Mouse (Mus musculus) lung, embryonic 16.5 days (tissue): ENCODE data around the gene Dglucy. TPM values are rescaled to one million over a fixed set of nuclear protein-coding genes. Genes with fewer than 3 reads are reported as not detected.
A peak's percentile ranks its signal among the peaks of the same experiment; 100 is the strongest.

Source experiments
- ATAC-seq: fragments of 200-750 bp; cut with Nextera tagmentation; 2 replicates; pipeline ENCODE4 v1.8.0; 2017; ENCODE audit warnings: low read depth, mild to moderate bottlenecking, moderate library complexity
- H3K27ac ChIP-seq: fragments of 300-500 bp; sonication (generic); 2 replicates; pipeline ENCODE4 v1.5.1; 2014; ENCODE audit warnings: mild to moderate bottlenecking, control low read depth, low read length
- H3K27me3 ChIP-seq: fragments of 300-500 bp; sonication (generic); 2 replicates; pipeline ENCODE4 v1.6.1; 2014; ENCODE audit warnings: low read depth, low read length, mixed read lengths; ENCODE audit not compliant: control insufficient read depth, insufficient read depth
- H3K36me3 ChIP-seq: fragments of 300-500 bp; sonication (generic); 2 replicates; pipeline ENCODE4 v1.6.1; 2014; ENCODE audit warnings: low read length; ENCODE audit not compliant: control insufficient read depth, insufficient read depth
- H3K4me1 ChIP-seq: fragments of 300-500 bp; sonication (generic); replicated peaks from 2 replicates; pipeline ENCODE4 v1.6.1; 2014; ENCODE audit warnings: low read length, mixed read lengths; ENCODE audit not compliant: control insufficient read depth, insufficient read depth
- H3K4me2 ChIP-seq: fragments of 300-500 bp; sonication (generic); 2 replicates; pipeline ENCODE4 v1.6.1; 2014; ENCODE audit warnings: low read depth, low read length, control low read depth
- H3K4me3 ChIP-seq: fragments of 300-500 bp; sonication (generic); 2 replicates; pipeline ENCODE4 v1.5.1; 2014; ENCODE audit warnings: mild to moderate bottlenecking, low read length, control low read depth
- H3K9ac ChIP-seq: fragments of 300-500 bp; sonication (generic); 2 replicates; pipeline ENCODE4 v1.6.1; 2014; ENCODE audit warnings: low read length, control low read depth
- H3K9me3 ChIP-seq: fragments of 300-500 bp; sonication (generic); 2 replicates; pipeline ENCODE4 v1.6.1; 2016; ENCODE audit warnings: low read length; ENCODE audit not compliant: control insufficient read depth
- WGBS: fragments of 180-500 bp; shearing (Covaris S2); extraction: QIAGEN DNeasy Blood & Tissue Kit; methylation state at CpG from one replicate; pipeline ENCODE4 v1.1.7; 2014; 5-methylcytosine and 5-hydroxymethylcytosine counted together
- polyA plus RNA-seq: library from polyadenylated mRNA; unstranded; fragments of >200 nt; fragmentation: Nextera tagmentation; extraction: Ambion mirVana; gene quantifications from 2 replicates; pipeline ENCODE4 v1.2.1, GENCODE M21; 2015

The Dglucy gene
- polyA plus RNA-seq, 1 experiment from 2014 or later: 5.7 TPM

- H3K27me3 ChIP-seq: no peaks in the 10 kb centered on the region
- H3K4me2 ChIP-seq: no peak overlapping the region
- no peaks in the 10 kb centered on the region for H3K36me3 ChIP-seq
- ATAC-seq: no peak
- no peak overlapping the region for H3K27ac ChIP-seq
- no peaks in the 10 kb centered on the region for H3K4me1 ChIP-seq
- no peak overlapping the region for H3K9ac ChIP-seq
- H3K9me3 ChIP-seq: no peaks in the 10 kb centered on the region
- 90% methylated on average over 16 of the region's 16 CpGs for WGBS
- H3K4me3 ChIP-seq: no peak overlapping the region
Observed at GRCm38 (mm10) chr12:100878556-100878955, 99.7 kb downstream of the Dglucy start.

- H3K27me3 ChIP-seq: no peaks in the 10 kb centered on the region; the same call in 1 of the 2 replicates
- no peak overlapping the region for H3K9ac ChIP-seq
- H3K27ac ChIP-seq: no peak overlapping the region
- no peak overlapping the region for H3K4me2 ChIP-seq
- no peak for ATAC-seq
- WGBS: 57% methylated on average over 7 of the region's 7 CpGs
- H3K4me3 ChIP-seq: no peak overlapping the region
- H3K4me1 ChIP-seq: no peaks in the 10 kb centered on the region
- H3K9me3 ChIP-seq: no peaks in the 10 kb centered on the region
- no peaks in the 10 kb centered on the region for H3K36me3 ChIP-seq
Observed at GRCm38 (mm10) chr12:100883168-100883567, 104.3 kb downstream of the Dglucy start.

GRCm38 (mm10) chr12:100885585-100885984, 106.7 kb downstream of the Dglucy start:
- 89% methylated on average over 3 of the region's 3 CpGs for WGBS
- H3K27me3 ChIP-seq: no peaks in the 10 kb centered on the region; the same call in 1 of the 2 replicates
- H3K36me3 ChIP-seq: no peaks in the 10 kb centered on the region
- no peak overlapping the region for H3K4me2 ChIP-seq
- ATAC-seq: no peak
- no peak overlapping the region for H3K9ac ChIP-seq
- no peaks in the 10 kb centered on the region for H3K9me3 ChIP-seq
- no peak overlapping the region for H3K27ac ChIP-seq
- H3K4me3 ChIP-seq: no peak overlapping the region
- no peaks in the 10 kb centered on the region for H3K4me1 ChIP-seq

GRCm38 (mm10) chr12:100886877-100887276, 108.0 kb downstream of the Dglucy start:
- H3K9ac ChIP-seq: no peak overlapping the region
- no peaks in the 10 kb centered on the region; the same call in 1 of the 2 replicates for H3K27me3 ChIP-seq
- no peaks in the 10 kb centered on the region for H3K9me3 ChIP-seq
- no peak overlapping the region for H3K27ac ChIP-seq
- H3K4me2 ChIP-seq: no peak overlapping the region
- no peak overlapping the region for H3K4me3 ChIP-seq
- no peaks in the 10 kb centered on the region for H3K4me1 ChIP-seq
- no peak for ATAC-seq
- 75% methylated on average over 4 of the region's 4 CpGs for WGBS
- no peaks in the 10 kb centered on the region for H3K36me3 ChIP-seq

- no peak overlapping the region for H3K4me2 ChIP-seq
- ATAC-seq: peak; percentile 94
- no peaks in the 10 kb centered on the region for H3K4me1 ChIP-seq
- 17% methylated on average over 12 of the region's 12 CpGs for WGBS
- H3K4me3 ChIP-seq: no peak overlapping the region
- H3K27ac ChIP-seq: no peak overlapping the region
- no peak overlapping the region for H3K9ac ChIP-seq
- H3K27me3 ChIP-seq: no peaks in the 10 kb centered on the region; the same call in 1 of the 2 replicates
- no peaks in the 10 kb centered on the region for H3K9me3 ChIP-seq
- H3K36me3 ChIP-seq: no peaks in the 10 kb centered on the region
Observed at GRCm38 (mm10) chr12:100887801-100888258, 109.0 kb downstream of the Dglucy start.

GRCm38 (mm10) chr12:100890548-100890947, 111.7 kb downstream of the Dglucy start:
- Histone ChIP-seq H3K27ac (no peak overlapping the region), H3K4me1 (no peaks in the 10 kb centered on the region), H3K9me3 (no peaks in the 10 kb centered on the region), H3K27me3 (no peaks in the 10 kb centered on the region; the same call in 1 of the 2 replicates), H3K36me3 (no peaks in the 10 kb centered on the region), H3K9ac (no peak overlapping the region), H3K4me3 (no peak overlapping the region), H3K4me2 (no peak overlapping the region)
- ATAC-seq: no peak
- WGBS: 78% methylated on average over 3 of the region's 3 CpGs

GRCm38 (mm10) chr12:100895504-100895903, 116.6 kb downstream of the Dglucy start:
- peaks cover 8% of the 10 kb centered on the region for H3K4me1 ChIP-seq
- H3K27ac ChIP-seq: no peak overlapping the region
- no peak for ATAC-seq
- H3K4me3 ChIP-seq: no peak overlapping the region
- 3% methylated on average over 2 of the region's 2 CpGs for WGBS
- no peaks in the 10 kb centered on the region for H3K9me3 ChIP-seq
- H3K27me3 ChIP-seq: peaks cover 30% of the 10 kb centered on the region
- H3K4me2 ChIP-seq: no peak overlapping the region
- no peak overlapping the region for H3K9ac ChIP-seq
- H3K36me3 ChIP-seq: no peaks in the 10 kb centered on the region

GRCm38 (mm10) chr12:100896661-100897060, 117.8 kb downstream of the Dglucy start:
- Histone ChIP-seq H3K27ac (no peak overlapping the region), H3K9me3 (no peaks in the 10 kb centered on the region), H3K4me1 (peaks cover 8% of the 10 kb centered on the region), H3K9ac (no peak overlapping the region), H3K27me3 (peaks cover 30% of the 10 kb centered on the region), H3K36me3 (no peaks in the 10 kb centered on the region), H3K4me3 (no peak overlapping the region), H3K4me2 (no peak overlapping the region)
- WGBS: 12% methylated on average over 3 of the region's 3 CpGs
- no peak for ATAC-seq

GRCm38 (mm10) chr12:100897736-100898650, 119.1 kb downstream of the Dglucy start:
- WGBS: 35% methylated on average over 12 of the region's 12 CpGs
- no peak overlapping the region for H3K4me3 ChIP-seq

More at GRCm38 (mm10) chr12:100897736-100898650, 119.1 kb downstream of the Dglucy start:
- Histone ChIP-seq H3K27ac (no peak overlapping the region), H3K36me3 (no peaks in the 10 kb centered on the region), H3K4me2 (peak overlapping the region; percentile 30), H3K27me3 (peaks cover 30% of the 10 kb centered on the region), H3K9me3 (no peaks in the 10 kb centered on the region), H3K4me1 (peaks cover 8% of the 10 kb centered on the region), H3K9ac (no peak overlapping the region)
- ATAC-seq: no peak
